Mouse (Mus musculus) ovary, adult 18-20 months (tissue): ENCODE data around the gene Pold1.

Experiments
- DNase-seq: peaks from one replicate; pipeline ENCODE4 v3.0.0; 2022; ENCODE audit warnings: low spot score, mixed read lengths

The Pold1 gene

GRCm38 (mm10) chr7:44546274-44546673 is 2.4 kb downstream of the Pold1 start:
- no peak for DNase-seq

GRCm38 (mm10) chr7:44543071-44543470 is 5.6 kb downstream of the Pold1 start:
- no peak for DNase-seq

- no peak for DNase-seq
Measured at GRCm38 (mm10) chr7:44542555-44542954, 6.1 kb downstream of the Pold1 start.

- no peak for DNase-seq
Measured at GRCm38 (mm10) chr7:44538756-44539624, 9.7 kb downstream of the Pold1 start.

- no peak for DNase-seq
Measured at GRCm38 (mm10) chr7:44537496-44537895, 11.2 kb downstream of the Pold1 start.

- no peak for DNase-seq
Measured at GRCm38 (mm10) chr7:44537009-44537408, 11.6 kb downstream of the Pold1 start.

GRCm38 (mm10) chr7:44536590-44536968 is 12.1 kb downstream of the Pold1 start:
- DNase-seq, result no peak

GRCm38 (mm10) chr7:44535657-44536589 is 12.7 kb downstream of the Pold1 start:
- no peak for DNase-seq

- DNase-seq, result no peak
Measured at GRCm38 (mm10) chr7:44534656-44535441, 13.8 kb downstream of the Pold1 start.

- no peak for DNase-seq
Measured at GRCm38 (mm10) chr7:44534242-44534641, 14.4 kb downstream of the Pold1 start.

- no peak for DNase-seq
Measured at GRCm38 (mm10) chr7:44533746-44534045, 15.0 kb downstream of the Pold1 start.

- no peak for DNase-seq
Measured at GRCm38 (mm10) chr7:44532918-44533745, 15.5 kb downstream of the Pold1 start.

- DNase-seq, result no peak
Measured at GRCm38 (mm10) chr7:44531946-44532732, 16.5 kb downstream of the Pold1 start, which contains the start of gene Spib. Gene Spib (minus strand): TSS chr7:44532071.

- DNase-seq, result no peak
Measured at GRCm38 (mm10) chr7:44531207-44531606, 17.4 kb downstream of the Pold1 start.

- DNase-seq, result no peak
Measured at GRCm38 (mm10) chr7:44530507-44530906, 18.1 kb downstream of the Pold1 start.

- DNase-seq, result no peak
Measured at GRCm38 (mm10) chr7:44529518-44529917, 19.1 kb downstream of the Pold1 start.

GRCm38 (mm10) chr7:44527483-44528398 is 20.9 kb downstream of the Pold1 start:
- DNase-seq, result peak; percentile 73

GRCm38 (mm10) chr7:44526414-44527154 is 22.1 kb downstream of the Pold1 start:
- DNase-seq, result no peak
